Mouse (Mus musculus) ovary, adult 10 weeks (tissue): ENCODE results near the gene Hrh2. TPM values are rescaled to one million over a fixed set of nuclear protein-coding genes. Genes with fewer than 3 reads are reported as not detected.

Experiments
- polyA plus RNA-seq: library from polyadenylated mRNA; stranded (reverse); fragments of 350-450 nt; fragmentation: Illumina TruSeq; extraction: RNeasy Lipid Tissue Mini Kit (QIAGEN cat#74804); gene quantifications from one replicate; pipeline ENCODE4 v1.2.3, GENCODE M21; 2014

Gene Hrh2
- polyA plus RNA-seq, result 0.14 TPM

DNA sequence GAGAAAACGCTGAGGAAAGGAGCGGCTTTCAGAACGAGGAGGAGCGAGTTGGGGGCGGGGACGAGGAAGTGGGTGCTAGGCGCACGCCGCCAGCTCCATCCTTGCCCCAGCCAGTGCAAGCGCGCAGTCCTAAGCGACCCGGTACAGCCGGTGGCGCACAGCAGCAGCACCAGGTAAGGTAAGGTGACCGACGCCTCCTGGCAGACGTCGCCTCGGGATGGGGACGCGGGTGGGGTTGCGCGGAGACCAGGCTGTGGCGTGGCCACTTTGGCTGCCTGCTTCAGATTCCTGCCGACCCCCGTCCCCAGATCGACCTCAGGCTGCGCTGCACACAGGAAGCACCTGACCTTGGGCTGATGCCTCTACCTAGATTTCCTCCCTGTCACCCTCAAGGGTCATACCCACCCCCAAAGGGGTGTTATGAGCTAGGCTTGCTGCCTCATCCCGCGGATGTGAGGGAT, at the start of gene Hrh2:
Gene Hrh2, plus strand, starts transcription at position 109 of the 461 bp plus-strand sequence.

Other genes starting within 250 kb of the Hrh2 start
- gene Drd1, start 136.4 kb upstream of the Hrh2 start, polyA plus RNA-seq, result 0.20 TPM
- gene Sfxn1, start 120.3 kb upstream of the Hrh2 start, polyA plus RNA-seq, result 81.6 TPM
- gene Cplx2, start 179.2 kb downstream of the Hrh2 start, polyA plus RNA-seq, result 17.0 TPM